Mouse (Mus musculus): ENCODE results near the gene Mrvi1.

Gene Mrvi1

GRCm38 (mm10) chr7:110949785-110950620 lies 32.3 kb downstream of the Mrvi1 start:
- in situ Hi-C loops (cut with MboI; ENCODE audit: low pct_unique_long_range_greater_than_20kb in 1 of 2, low sequenced_read_pairs in 2 of 2, unreplicated experiment in 1 of 2): no loop called here

- in situ Hi-C loops (cut with MboI; ENCODE audit: low pct_unique_long_range_greater_than_20kb in 1 of 2, low sequenced_read_pairs in 2 of 2, unreplicated experiment in 1 of 2): no loop called here
Measured at GRCm38 (mm10) chr7:110948579-110948978, 33.7 kb downstream of the Mrvi1 start.

- in situ Hi-C loops (cut with MboI; ENCODE audit: low pct_unique_long_range_greater_than_20kb in 1 of 2, low sequenced_read_pairs in 2 of 2, unreplicated experiment in 1 of 2): no loop called here
Measured at GRCm38 (mm10) chr7:110947616-110948015, 34.6 kb downstream of the Mrvi1 start.

- in situ Hi-C loops (cut with MboI; ENCODE audit: low pct_unique_long_range_greater_than_20kb in 1 of 2, low sequenced_read_pairs in 2 of 2, unreplicated experiment in 1 of 2): no loop called here
Measured at GRCm38 (mm10) chr7:110946731-110947130, 35.5 kb downstream of the Mrvi1 start.

GRCm38 (mm10) chr7:110944321-110944720 lies 37.9 kb downstream of the Mrvi1 start:
- in situ Hi-C loops (cut with MboI; ENCODE audit: low pct_unique_long_range_greater_than_20kb in 1 of 2, low sequenced_read_pairs in 2 of 2, unreplicated experiment in 1 of 2): no loop called here

GRCm38 (mm10) chr7:110941701-110942530 lies 40.3 kb downstream of the Mrvi1 start:
- in situ Hi-C loops (cut with MboI; ENCODE audit: low pct_unique_long_range_greater_than_20kb in 1 of 2, low sequenced_read_pairs in 2 of 2, unreplicated experiment in 1 of 2): no loop called here

GRCm38 (mm10) chr7:110941116-110941521 lies 41.1 kb downstream of the Mrvi1 start:
- in situ Hi-C loops (cut with MboI; ENCODE audit: low pct_unique_long_range_greater_than_20kb in 1 of 2, low sequenced_read_pairs in 2 of 2, unreplicated experiment in 1 of 2): no loop called here

GRCm38 (mm10) chr7:110935815-110936762 lies 46.2 kb downstream of the Mrvi1 start:
- in situ Hi-C loops (cut with MboI; ENCODE audit: low pct_unique_long_range_greater_than_20kb in 1 of 2, low sequenced_read_pairs in 2 of 2, unreplicated experiment in 1 of 2): no loop called here

- in situ Hi-C loops (cut with MboI; ENCODE audit: low pct_unique_long_range_greater_than_20kb in 1 of 2, low sequenced_read_pairs in 2 of 2, unreplicated experiment in 1 of 2): no loop called here
Measured at GRCm38 (mm10) chr7:110933999-110934398, 48.3 kb downstream of the Mrvi1 start.

- in situ Hi-C loops (cut with MboI; ENCODE audit: low pct_unique_long_range_greater_than_20kb in 1 of 2, low sequenced_read_pairs in 2 of 2, unreplicated experiment in 1 of 2): no loop called here
Measured at GRCm38 (mm10) chr7:110933329-110933728, 48.9 kb downstream of the Mrvi1 start.

GRCm38 (mm10) chr7:110930118-110930854 lies 52.0 kb downstream of the Mrvi1 start:
- in situ Hi-C loops (cut with MboI; ENCODE audit: low pct_unique_long_range_greater_than_20kb in 1 of 2, low sequenced_read_pairs in 2 of 2, unreplicated experiment in 1 of 2): no loop called here

- in situ Hi-C loops (cut with MboI; ENCODE audit: low pct_unique_long_range_greater_than_20kb in 1 of 2, low sequenced_read_pairs in 2 of 2, unreplicated experiment in 1 of 2): loop anchor here (5.0 to 10.0 kb wide), 2 partner anchors 109 to 122 kb away; no protein-coding TSS in a partner anchor
Measured at GRCm38 (mm10) chr7:110926562-110926961, 55.7 kb downstream of the Mrvi1 start.

- in situ Hi-C loops (cut with MboI; ENCODE audit: low pct_unique_long_range_greater_than_20kb in 1 of 2, low sequenced_read_pairs in 2 of 2, unreplicated experiment in 1 of 2): loop anchor here in 1 of 2 experiments (10.0 kb wide), 1 partner anchor 116 kb away; no protein-coding TSS in a partner anchor
Measured at GRCm38 (mm10) chr7:110920331-110921261, 61.7 kb downstream of the Mrvi1 start.

GRCm38 (mm10) chr7:110919721-110920120 lies 62.5 kb downstream of the Mrvi1 start:
- in situ Hi-C loops (cut with MboI; ENCODE audit: low pct_unique_long_range_greater_than_20kb in 1 of 2, low sequenced_read_pairs in 2 of 2, unreplicated experiment in 1 of 2): loop anchor here in 1 of 2 experiments (10.0 kb wide), 1 partner anchor 115 kb away; no protein-coding TSS in a partner anchor

- in situ Hi-C loops (cut with MboI; ENCODE audit: low pct_unique_long_range_greater_than_20kb in 1 of 2, low sequenced_read_pairs in 2 of 2, unreplicated experiment in 1 of 2): no loop called here
Measured at GRCm38 (mm10) chr7:110915913-110916312, 66.3 kb downstream of the Mrvi1 start.

- in situ Hi-C loops (cut with MboI; ENCODE audit: low pct_unique_long_range_greater_than_20kb in 1 of 2, low sequenced_read_pairs in 2 of 2, unreplicated experiment in 1 of 2): no loop called here
Measured at GRCm38 (mm10) chr7:110914531-110914930, 67.7 kb downstream of the Mrvi1 start.

- in situ Hi-C loops (cut with MboI; ENCODE audit: low pct_unique_long_range_greater_than_20kb in 1 of 2, low sequenced_read_pairs in 2 of 2, unreplicated experiment in 1 of 2): no loop called here
Measured at GRCm38 (mm10) chr7:110913754-110914153, 68.5 kb downstream of the Mrvi1 start.
